Mouse (Mus musculus) bone marrow, adult 2 months (tissue): ENCODE measurements around the gene 4930447C04Rik.

Source experiments
- CTCF ChIP-seq: fragments of 200-500 bp; IDR thresholded peaks from 2 replicates; pipeline ENCODE4 v1.5.1; 2011; ENCODE audit warnings: low read length, control low read depth; ENCODE audit not compliant: control insufficient read depth, insufficient read depth
- POLR2A ChIP-seq: fragments of 200-500 bp; IDR thresholded peaks from 2 replicates; pipeline ENCODE4 v1.6.1; 2011; ENCODE audit warnings: low read depth, mild to moderate bottlenecking, control low read depth, low read length, borderline replicate concordance; ENCODE audit not compliant: control insufficient read depth

- TF ChIP-seq POLR2A (no peak), CTCF (no peak)
Observed at GRCm38 (mm10) chr12:72944411-72945225, 4.0 kb upstream of the 4930447C04Rik start.
